Mouse (Mus musculus): ENCODE results near the gene Grwd1.

DNA sequence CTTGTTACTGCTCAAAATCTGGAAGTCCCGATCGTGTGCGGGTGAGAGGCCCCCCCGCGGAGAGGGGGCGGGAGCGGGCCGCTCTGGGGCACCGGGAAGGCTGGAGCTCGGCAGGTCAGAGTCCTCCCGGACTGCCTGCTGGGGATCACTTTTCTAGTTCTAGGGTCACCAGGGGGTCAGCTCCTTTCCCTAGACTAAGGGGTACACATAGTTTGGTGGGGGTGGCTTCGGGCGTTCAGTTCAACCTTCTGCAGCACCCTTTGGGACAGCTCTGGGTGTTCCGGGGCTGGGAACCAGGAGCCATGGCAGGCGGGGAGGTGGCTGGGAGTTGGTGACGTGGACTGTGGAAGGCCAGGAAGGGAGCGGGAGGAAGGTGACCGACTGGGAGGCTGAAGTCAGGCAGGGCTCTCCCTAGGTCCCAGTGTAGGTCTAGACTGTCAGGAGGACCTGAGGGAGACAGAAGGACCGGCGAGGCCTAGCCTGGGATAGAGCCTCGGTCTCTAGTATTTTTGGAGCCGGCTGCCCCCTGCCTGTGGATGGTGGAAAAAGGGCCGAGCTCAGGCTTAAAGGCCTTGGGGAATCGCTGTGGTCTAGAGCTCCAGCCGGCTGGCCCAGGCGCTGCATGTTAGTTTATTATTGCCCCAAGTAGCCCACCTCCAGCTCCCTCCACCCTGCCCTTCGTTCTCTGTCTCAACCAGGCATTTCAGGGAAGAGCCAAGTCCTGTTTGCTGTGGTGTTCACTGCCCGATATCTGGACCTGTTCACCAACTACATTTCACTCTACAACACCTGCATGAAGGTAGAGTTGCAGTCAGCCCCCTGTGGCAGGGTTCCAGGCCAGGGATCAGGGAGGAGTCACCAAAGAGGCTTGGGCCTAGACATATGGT lies 42.6 kb upstream of the Grwd1 start:
- TF ChIP-seq POLR2A (IDR thresholded peaks at IDR 0.05; ENCODE audit: extremely low read depth, insufficient read depth, low read length) (no peak), CTCF (IDR thresholded peaks at IDR 0.05; ENCODE audit: extremely low read depth, insufficient read depth, low read length) (no peak)

All from cortical plate, adult 2 months (tissue).